Mouse (Mus musculus): ENCODE measurements at regions not wholly inside any gene's neighbourhood (a gene's known extent, or its start where the extent isn't known, plus 50 kb on each side); places are given as distances from the start of the nearest gene placed in this dataset.

- no peak for DNase-seq (ENCODE audit: low read depth)
Observed at GRCm38 (mm10) chrX:12467528-12468179, 119.9 kb upstream of the Atp6ap2 start.

- DNase-seq (ENCODE audit: low read depth), result no peak
Observed at GRCm38 (mm10) chrX:12472296-12472695, 115.3 kb upstream of the Atp6ap2 start.

- no peak for DNase-seq (ENCODE audit: low read depth)
Observed at GRCm38 (mm10) chrX:12479207-12479606, 108.4 kb upstream of the Atp6ap2 start.

- no peak for DNase-seq (ENCODE audit: low read depth)
Observed at GRCm38 (mm10) chrX:12490957-12491356, 96.6 kb upstream of the Atp6ap2 start.

GRCm38 (mm10) chrX:12493216-12493615 lies 94.4 kb upstream of the Atp6ap2 start:
- no peak for DNase-seq (ENCODE audit: low read depth)

- no peak for DNase-seq (ENCODE audit: low read depth)
Observed at GRCm38 (mm10) chrX:12493916-12494315, 93.7 kb upstream of the Atp6ap2 start.

- DNase-seq (ENCODE audit: low read depth), result no peak
Observed at GRCm38 (mm10) chrX:12494535-12494934, 93.1 kb upstream of the Atp6ap2 start.

GRCm38 (mm10) chrX:12500601-12501000 lies 87.0 kb upstream of the Atp6ap2 start:
- no peak for DNase-seq (ENCODE audit: low read depth)

GRCm38 (mm10) chrX:12502364-12502763 lies 85.2 kb upstream of the Atp6ap2 start:
- DNase-seq (ENCODE audit: low read depth), result no peak

GRCm38 (mm10) chrX:12503581-12503980 lies 84.0 kb upstream of the Atp6ap2 start:
- no peak for DNase-seq (ENCODE audit: low read depth)

- no peak for DNase-seq (ENCODE audit: low read depth)
Observed at GRCm38 (mm10) chrX:12511119-12511518, 76.5 kb upstream of the Atp6ap2 start.

GRCm38 (mm10) chrX:12525044-12525443 lies 62.6 kb upstream of the Atp6ap2 start:
- DNase-seq (ENCODE audit: low read depth), result no peak

GRCm38 (mm10) chrX:12530406-12531311 lies 56.9 kb upstream of the Atp6ap2 start:
- no peak for DNase-seq (ENCODE audit: low read depth)
